Mouse (Mus musculus) liver, adult (tissue): ENCODE data around the gene Cilp.

ENCODE experiments used
- GATA4 ChIP-seq: IDR thresholded peaks from 2 replicates; pipeline ENCODE4 v1.6.1; 2014; ENCODE audit warnings: mild to moderate bottlenecking, low read length; ENCODE audit not compliant: insufficient replicate concordance

Cilp gene

GRCm38 (mm10) chr9:65240587-65240986 lies 24.4 kb upstream of the Cilp start:
- no peak for TF ChIP-seq GATA4

GRCm38 (mm10) chr9:65241973-65242372 lies 23.0 kb upstream of the Cilp start:
- no peak for TF ChIP-seq GATA4

- no peak for TF ChIP-seq GATA4
These were observed 21.7 kb upstream of the Cilp start for GRCm38 (mm10) chr9:65243249-65243648.

- TF ChIP-seq GATA4: no peak
These were observed 20.8 kb upstream of the Cilp start for GRCm38 (mm10) chr9:65244036-65244806.

- TF ChIP-seq GATA4: no peak
These were observed 17.2 kb upstream of the Cilp start for GRCm38 (mm10) chr9:65247502-65248376.

- no peak for TF ChIP-seq GATA4
These were observed 16.6 kb upstream of the Cilp start for GRCm38 (mm10) chr9:65248377-65248690.

GRCm38 (mm10) chr9:65252026-65252425 lies 13.0 kb upstream of the Cilp start:
- TF ChIP-seq GATA4: no peak

GRCm38 (mm10) chr9:65255906-65256600 lies 8.9 kb upstream of the Cilp start:
- TF ChIP-seq GATA4: no peak

GRCm38 (mm10) chr9:65257218-65257910 lies 7.6 kb upstream of the Cilp start:
- TF ChIP-seq GATA4: no peak

- no peak for TF ChIP-seq GATA4
These were observed 5.6 kb upstream of the Cilp start for GRCm38 (mm10) chr9:65259366-65259765.

GRCm38 (mm10) chr9:65261591-65262230 lies 3.3 kb upstream of the Cilp start:
- TF ChIP-seq GATA4: no peak

- TF ChIP-seq GATA4: no peak
These were observed 2.3 kb upstream of the Cilp start for GRCm38 (mm10) chr9:65262641-65263120.

GRCm38 (mm10) chr9:65267742-65268515 lies 2.9 kb downstream of the Cilp start:
- TF ChIP-seq GATA4: no peak
